Mouse (Mus musculus): ENCODE data around the gene Il23a. TPM values are rescaled to one million over a fixed set of nuclear protein-coding genes. Genes with fewer than 3 reads are reported as not detected.
A peak's percentile ranks its signal among the peaks of the same experiment; 100 is the strongest.

Gene Il23a
- total and polyA plus RNA-seq, 3 experiments: 0.32 to 3.6 (median 0.49) TPM

GRCm38 (mm10) chr10:128322141-128323108 is 23.9 kb upstream of the Il23a start, which contains the start of gene Cnpy2 (continued):
- TF ChIP-seq ZKSCAN1 (IDR thresholded peaks at IDR 0.05; ENCODE audit: borderline replicate concordance, low read depth, low read length) (no peak), UBTF (IDR thresholded peaks at IDR 0.05; ENCODE audit: low read depth, low read length) (peak; percentile 50; the same call in 1 of the 2 replicates), USF1 (IDR thresholded peaks at IDR 0.05; ENCODE audit: low read depth, low read length) (peak; percentile 89), HCFC1 (IDR thresholded peaks at IDR 0.05; ENCODE audit: low read depth, low read length) (peak; percentile 85), KAT2A (IDR thresholded peaks at IDR 0.05; ENCODE audit: insufficient replicate concordance, low read length) (peak; percentile 56; the same call in 1 of the 2 replicates)

- Histone ChIP-seq H3K4me2 (ENCODE audit: insufficient read depth, low read depth, poor library complexity, severe bottlenecking) (peak overlapping the region; percentile 60), H3K27ac (ENCODE audit: insufficient read depth, low read depth) (no peak overlapping the region; the same call in 1 of the 2 replicates), H3K27me3 (replicated peaks) (no peaks in the 10 kb centered on the region), H3K36me3 (replicated peaks in 1 of 2; ENCODE audit: control insufficient read depth in 1 of 2, insufficient read depth in 1 of 2, low read length in 1 of 2) (peaks cover 43 to 60% of the 10 kb centered on the region in 2 experiments), H3K4me3 (replicated peaks in 1 of 3; ENCODE audit: low read depth in 2 of 3, low read length in 2 of 3, poor library complexity in 1 of 3) (peak overlapping the region; percentile 41 to 86 (median 64)), H3K9me3 (replicated peaks; ENCODE audit: low read length) (no peaks in the 10 kb centered on the region), H3K4me1 (ENCODE audit: control insufficient read depth in 1 of 2, insufficient read depth in 2 of 2) (peaks cover 6 to 15% of the 10 kb centered on the region in 2 experiments), H3K9ac (ENCODE audit: insufficient read depth, low read depth) (peak overlapping the region; percentile 93), H3K79me2 (replicated peaks; ENCODE audit: control insufficient read depth, extremely low read depth, insufficient read depth, poor library complexity, severe bottlenecking) (peaks cover 3% of the 10 kb centered on the region)
- no peak for DNase-seq (ENCODE audit: extremely low read depth)
- TF ChIP-seq CHD1 (IDR thresholded peaks at IDR 0.05; ENCODE audit: low read depth, low read length): no peak
- TF ChIP-seq POLR2AphosphoS2 (IDR thresholded peaks at IDR 0.05; ENCODE audit: low read depth, low read length): peak; percentile 9; the same call in 1 of the 2 replicates
- TF ChIP-seq JUN (IDR thresholded peaks at IDR 0.05; ENCODE audit: insufficient read depth, low read depth, low read length): no peak
- TF ChIP-seq ZMIZ1 (IDR thresholded peaks at IDR 0.05; ENCODE audit: low read depth, low read length): no peak
- dilution Hi-C loops (cut with MboI; ENCODE audit: extremely low pct_ligation_motif_present, extremely low pct_unique_long_range_greater_than_20kb, low sequenced_read_pairs) (no loop called here), in situ Hi-C loops (cut with MboI; ENCODE audit: low pct_ligation_motif_present, low pct_unique_long_range_greater_than_20kb, low sequenced_read_pairs) (no loop called here)
Observed at GRCm38 (mm10) chr10:128321641-128322040, 23.1 kb upstream of the Il23a start.

GRCm38 (mm10) chr10:128315578-128315977 is 17.0 kb upstream of the Il23a start:
- Histone ChIP-seq H3K9me3 (replicated peaks; ENCODE audit: low read length) (no peaks in the 10 kb centered on the region), H3K79me2 (replicated peaks; ENCODE audit: control insufficient read depth, extremely low read depth, insufficient read depth, poor library complexity, severe bottlenecking) (no peaks in the 10 kb centered on the region), H3K4me1 (ENCODE audit: control insufficient read depth in 1 of 2, insufficient read depth in 2 of 2) (peaks cover 0 to 6% of the 10 kb centered on the region in 2 experiments; a peak in 1 of 4 replicates), H3K4me2 (ENCODE audit: insufficient read depth, low read depth, poor library complexity, severe bottlenecking) (no peak overlapping the region), H3K4me3 (replicated peaks in 1 of 3; ENCODE audit: low read depth in 2 of 3, low read length in 2 of 3, poor library complexity in 1 of 3) (no peak overlapping the region), H3K27ac (ENCODE audit: insufficient read depth, low read depth) (no peak overlapping the region), H3K27me3 (replicated peaks) (no peaks in the 10 kb centered on the region), H3K36me3 (replicated peaks in 1 of 2; ENCODE audit: control insufficient read depth in 1 of 2, insufficient read depth in 1 of 2, low read length in 1 of 2) (peaks cover 70 to 87% of the 10 kb centered on the region in 2 experiments), H3K9ac (ENCODE audit: insufficient read depth, low read depth) (no peak overlapping the region)
- DNase-seq (ENCODE audit: extremely low read depth): no peak
- dilution Hi-C loops (cut with MboI; ENCODE audit: extremely low pct_ligation_motif_present, extremely low pct_unique_long_range_greater_than_20kb, low sequenced_read_pairs) (no loop called here), in situ Hi-C loops (cut with MboI; ENCODE audit: low pct_ligation_motif_present, low pct_unique_long_range_greater_than_20kb, low sequenced_read_pairs) (no loop called here)
- TF ChIP-seq IRF4 (IDR thresholded peaks at IDR 0.05; ENCODE audit: low read depth, low read length) (no peak), ELF1 (IDR thresholded peaks at IDR 0.05; ENCODE audit: low read depth, low read length) (no peak)
